Mouse (Mus musculus) intestine, embryonic 14.5 days (tissue): ENCODE results near the gene B4galt2. TPM values are rescaled to one million over a fixed set of nuclear protein-coding genes. Genes with fewer than 3 reads are reported as not detected.
A peak's percentile ranks its signal among the peaks of the same experiment; 100 is the strongest.

Experiments used
- ATAC-seq: fragments of 200-750 bp; cut with Nextera tagmentation; replicated peaks from 2 replicates; pipeline ENCODE4 v1.8.0; 2017; ENCODE audit warnings: low read depth, moderate number of reproducible peaks, moderate TSS enrichment, moderate library complexity; ENCODE audit not compliant: low FRiP score, low TSS enrichment
- DNase-seq: peaks from one replicate; pipeline ENCODE4 v3.0.0-alpha.2; 2018; ENCODE audit warnings: low spot score
- H3K27ac ChIP-seq: fragments of 300-500 bp; sonication (generic); 2 replicates; pipeline ENCODE4 v1.5.1; 2014; ENCODE audit warnings: low read depth, mild to moderate bottlenecking, control low read depth
- H3K27me3 ChIP-seq: fragments of 300-500 bp; sonication (generic); replicated peaks from 2 replicates; pipeline ENCODE4 v1.6.1; 2014; ENCODE audit warnings: low read length, control low read depth; ENCODE audit not compliant: control insufficient read depth, insufficient read depth
- H3K36me3 ChIP-seq: fragments of 300-500 bp; sonication (generic); 2 replicates; pipeline ENCODE4 v1.6.1; 2014; ENCODE audit warnings: low read length, control low read depth; ENCODE audit not compliant: control insufficient read depth, insufficient read depth
- H3K4me1 ChIP-seq: fragments of 300-500 bp; sonication (generic); replicated peaks from 2 replicates; pipeline ENCODE4 v1.6.1; 2014; ENCODE audit warnings: low read length, control low read depth, mixed read lengths; ENCODE audit not compliant: control insufficient read depth, insufficient read depth
- H3K4me2 ChIP-seq: fragments of 300-500 bp; sonication (generic); 2 replicates; pipeline ENCODE4 v1.6.1; 2014; ENCODE audit warnings: low read length
- H3K4me3 ChIP-seq: fragments of 300-500 bp; sonication (generic); 2 replicates; pipeline ENCODE4 v1.5.1; 2014; ENCODE audit warnings: low read depth, low read length, control low read depth, mixed read lengths
- H3K9ac ChIP-seq: fragments of 300-500 bp; sonication (generic); 2 replicates; pipeline ENCODE4 v1.6.1; 2014; ENCODE audit warnings: mild to moderate bottlenecking, low read length
- H3K9me3 ChIP-seq: fragments of 300-500 bp; sonication (generic); 2 replicates; pipeline ENCODE4 v1.6.1; 2016; ENCODE audit warnings: low read length, control low read depth; ENCODE audit not compliant: control insufficient read depth
- WGBS: fragments of 180-500 bp; shearing (Covaris S2); extraction: QIAGEN DNeasy Blood & Tissue Kit; methylation state at CpG from one replicate; pipeline ENCODE4 v1.1.7; 2014; 5-methylcytosine and 5-hydroxymethylcytosine counted together
- polyA plus RNA-seq: library from polyadenylated mRNA; unstranded; fragments of >200 nt; fragmentation: Nextera tagmentation; extraction: Ambion mirVana; gene quantifications from 2 replicates; pipeline ENCODE4 v1.2.1, GENCODE M21; 2014

The B4galt2 gene
- polyA plus RNA-seq, 1 experiment from 2014 or later = 30.6 TPM

- WGBS = 77% methylated on average over 5 of the region's 5 CpGs
- no peak overlapping the region for H3K4me3 ChIP-seq
- H3K36me3 ChIP-seq = peaks cover 12% of the 10 kb centered on the region
- no peak overlapping the region for H3K4me2 ChIP-seq
- no peaks in the 10 kb centered on the region for H3K9me3 ChIP-seq
- H3K4me1 ChIP-seq = no peaks in the 10 kb centered on the region
- H3K27ac ChIP-seq = no peak overlapping the region
- ATAC-seq = no peak
- no peaks in the 10 kb centered on the region for H3K27me3 ChIP-seq
- DNase-seq = no peak
- H3K9ac ChIP-seq = no peak overlapping the region
Measured at GRCm38 (mm10) chr4:117844467-117844866, 38.8 kb downstream of the B4galt2 start.

GRCm38 (mm10) chr4:117843101-117843500 is 40.2 kb downstream of the B4galt2 start:
- H3K36me3 ChIP-seq = peaks cover 12% of the 10 kb centered on the region
- H3K4me1 ChIP-seq = no peaks in the 10 kb centered on the region
- 88% methylated on average over 5 of the region's 5 CpGs for WGBS
- H3K9ac ChIP-seq = no peak overlapping the region
- H3K4me2 ChIP-seq = no peak overlapping the region
- DNase-seq (no peak), ATAC-seq (no peak)
- no peaks in the 10 kb centered on the region for H3K27me3 ChIP-seq
- no peaks in the 10 kb centered on the region for H3K9me3 ChIP-seq
- no peak overlapping the region for H3K4me3 ChIP-seq
- no peak overlapping the region for H3K27ac ChIP-seq

- H3K4me3 ChIP-seq = no peak overlapping the region
- H3K27me3 ChIP-seq = no peaks in the 10 kb centered on the region
- H3K4me2 ChIP-seq = no peak overlapping the region
- H3K9me3 ChIP-seq = no peaks in the 10 kb centered on the region
- 65% methylated on average over 3 of the region's 3 CpGs for WGBS
- ATAC-seq (no peak), DNase-seq (no peak)
- peaks cover 10% of the 10 kb centered on the region for H3K36me3 ChIP-seq
- H3K4me1 ChIP-seq = no peaks in the 10 kb centered on the region
- no peak overlapping the region for H3K9ac ChIP-seq
- no peak overlapping the region for H3K27ac ChIP-seq
Measured at GRCm38 (mm10) chr4:117841566-117841965, 41.7 kb downstream of the B4galt2 start.

- no peaks in the 10 kb centered on the region for H3K9me3 ChIP-seq
- H3K4me3 ChIP-seq = no peak overlapping the region
- ATAC-seq = no peak
- H3K36me3 ChIP-seq = peaks cover 2% of the 10 kb centered on the region
- H3K4me2 ChIP-seq = no peak overlapping the region
- H3K4me1 ChIP-seq = no peaks in the 10 kb centered on the region
- DNase-seq = no peak
- no peaks in the 10 kb centered on the region for H3K27me3 ChIP-seq
- no peak overlapping the region for H3K9ac ChIP-seq
- no peak overlapping the region for H3K27ac ChIP-seq
- WGBS = 92% methylated on average over 5 of the region's 5 CpGs
Measured at GRCm38 (mm10) chr4:117840821-117841220, 42.5 kb downstream of the B4galt2 start.

GRCm38 (mm10) chr4:117839366-117839765 is 43.9 kb downstream of the B4galt2 start:
- Histone ChIP-seq H3K27me3 (no peaks in the 10 kb centered on the region), H3K27ac (no peak overlapping the region), H3K4me1 (peaks cover 5% of the 10 kb centered on the region), H3K9ac (no peak overlapping the region), H3K36me3 (no peaks in the 10 kb centered on the region), H3K9me3 (no peaks in the 10 kb centered on the region), H3K4me2 (no peak overlapping the region), H3K4me3 (no peak overlapping the region)
- DNase-seq (no peak), ATAC-seq (no peak)
- 80% methylated on average over 6 of the region's 6 CpGs for WGBS

- H3K9ac ChIP-seq = no peak overlapping the region
- peak overlapping the region; percentile 77; the same call in 1 of the 2 replicates for H3K4me2 ChIP-seq
- H3K9me3 ChIP-seq = no peaks in the 10 kb centered on the region
- peaks cover 5% of the 10 kb centered on the region for H3K4me1 ChIP-seq
- no peaks in the 10 kb centered on the region for H3K27me3 ChIP-seq
- 66% methylated on average over 4 of the region's 4 CpGs for WGBS
- no peak overlapping the region for H3K27ac ChIP-seq
- H3K4me3 ChIP-seq = no peak overlapping the region
- H3K36me3 ChIP-seq = no peaks in the 10 kb centered on the region
- ATAC-seq (no peak), DNase-seq (no peak)
Measured at GRCm38 (mm10) chr4:117837271-117837670, 46.0 kb downstream of the B4galt2 start.

- under 1% methylated on average over 42 of the region's 48 CpGs for WGBS
- Histone ChIP-seq H3K9me3 (no peaks in the 10 kb centered on the region), H3K9ac (peak overlapping the region; percentile 74), H3K27me3 (no peaks in the 10 kb centered on the region), H3K4me3 (peak overlapping the region; percentile 76), H3K4me2 (peak overlapping the region; percentile 77), H3K36me3 (no peaks in the 10 kb centered on the region), H3K27ac (peak overlapping the region; percentile 90), H3K4me1 (peaks cover 5% of the 10 kb centered on the region)
- DNase-seq (peak; percentile 97), ATAC-seq (peak; percentile 87)
Measured at GRCm38 (mm10) chr4:117836204-117836767, 47.0 kb downstream of the B4galt2 start.

- H3K4me2 ChIP-seq = peak overlapping the region; percentile 77
- H3K4me1 ChIP-seq = peaks cover 7% of the 10 kb centered on the region
- under 1% methylated on average over 57 of the region's 60 CpGs for WGBS
- H3K4me3 ChIP-seq = peak overlapping the region; percentile 76
- DNase-seq (no peak), ATAC-seq (peak; percentile 40)
- no peaks in the 10 kb centered on the region for H3K9me3 ChIP-seq
- no peaks in the 10 kb centered on the region for H3K36me3 ChIP-seq
- no peaks in the 10 kb centered on the region for H3K27me3 ChIP-seq
- H3K9ac ChIP-seq = peak overlapping the region; percentile 74
- peak overlapping the region; percentile 90 for H3K27ac ChIP-seq
Measured at GRCm38 (mm10) chr4:117835531-117836111, 47.7 kb downstream of the B4galt2 start.
